Mouse (Mus musculus) bone marrow macrophage, adult 2 months (primary cell): ENCODE data around the gene Ankrd52.

Experiments
- CTCF ChIP-seq: IDR thresholded peaks from 2 replicates; pipeline ENCODE4 v1.5.1; 2012; ENCODE audit warnings: low read depth, mild to moderate bottlenecking, low read length, moderate library complexity
- POLR2A ChIP-seq: IDR thresholded peaks from 2 replicates; pipeline ENCODE4 v1.6.1; 2012; ENCODE audit warnings: mild to moderate bottlenecking, low read depth, low read length, borderline replicate concordance

DNA sequence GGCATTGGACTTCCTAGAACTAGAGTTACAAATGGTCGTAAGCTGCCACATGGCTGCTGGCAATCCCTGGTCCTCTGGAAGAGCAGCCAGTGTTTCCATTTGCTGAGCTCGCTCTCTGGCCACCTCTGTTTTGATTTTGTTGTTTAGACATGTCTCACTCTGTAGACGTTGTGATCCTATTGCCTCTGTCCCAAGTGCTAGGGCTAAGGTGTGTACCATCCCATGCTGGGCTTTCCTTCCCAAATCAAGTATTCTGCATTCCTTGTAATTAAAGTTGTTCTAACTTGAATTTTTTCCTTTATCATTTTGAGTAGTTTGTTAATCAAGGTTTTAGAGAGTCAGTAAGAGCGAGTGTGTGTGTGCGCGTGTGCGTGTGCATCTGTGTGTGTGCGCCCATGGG lies 29.4 kb upstream of the Ankrd52 start:
- no peak for TF ChIP-seq POLR2A
- TF ChIP-seq CTCF, result no peak
